Mouse (Mus musculus) left cerebral cortex, postnatal 4 days (tissue): ENCODE results near the gene Cinp. TPM values are rescaled to one million over a fixed set of nuclear protein-coding genes. Genes with fewer than 3 reads are reported as not detected.

ENCODE experiments used
- DNase-seq: peaks from one replicate; pipeline ENCODE4 v3.0.0-alpha.2; 2022
- intact Hi-C: fragments of 180-260 bp; cut with DNase I; formaldehyde crosslinking; loops from one replicate; pipeline ENCODE4 v1.15.1; 2025
- total RNA-seq, 2 experiments: library from RNA; stranded (reverse); gene quantifications; 2 replicates each; pipeline ENCODE4 v1.2.3; 2021

The Cinp gene
- total RNA-seq, 2 experiments from 2014 or later = 64.9 to 65.8 TPM

DNA sequence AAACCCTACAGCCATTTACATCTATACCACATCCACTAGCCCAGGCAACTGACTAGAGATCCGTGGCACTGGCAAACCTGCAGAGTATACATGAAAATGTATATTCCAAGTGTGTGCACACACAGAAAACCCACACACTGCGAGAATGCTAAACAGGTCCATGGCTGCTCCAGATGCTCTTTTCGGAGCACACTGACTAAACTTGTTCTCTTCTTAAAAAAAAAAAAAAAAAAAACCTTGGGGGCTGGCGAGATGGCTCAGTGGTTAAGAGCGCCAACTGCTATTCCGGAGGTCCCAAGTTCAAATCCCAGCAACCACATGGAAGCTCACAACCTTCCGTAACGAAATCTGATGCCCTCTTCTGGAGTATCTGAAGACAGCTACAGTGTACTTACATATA is 51.1 kb downstream of the Cinp start:
- intact Hi-C loops = no loop called here
- DNase-seq = no peak

DNA sequence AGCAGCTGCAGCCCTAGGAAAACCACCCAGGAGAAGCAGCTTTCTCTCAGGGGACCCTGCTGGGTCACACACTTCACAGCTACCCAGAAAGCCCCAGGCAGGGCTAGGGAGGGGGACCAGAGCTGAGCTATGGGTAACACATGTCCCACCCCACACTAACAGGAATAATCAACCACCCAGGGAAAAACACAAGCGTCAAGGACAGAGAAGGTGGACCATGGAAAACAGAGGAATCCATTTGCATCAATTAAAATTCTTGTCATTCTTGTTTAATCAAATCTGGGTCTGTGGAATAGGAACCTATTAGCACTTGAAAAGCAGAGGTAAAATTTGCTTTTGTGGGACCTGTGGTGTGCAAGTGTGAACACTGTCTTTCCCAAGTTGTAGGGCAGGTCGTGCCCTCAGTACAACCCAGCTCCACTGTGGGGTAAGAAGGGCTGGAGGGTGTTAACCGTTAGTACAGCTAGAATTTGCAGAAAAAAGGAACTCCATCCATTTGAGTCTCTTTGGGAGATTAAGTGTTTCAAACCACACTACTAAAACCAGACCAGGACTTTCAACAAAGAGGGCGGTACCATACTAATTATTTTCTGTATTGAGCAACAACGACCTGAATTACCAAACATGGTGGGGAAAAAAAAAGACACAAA is 51.6 kb downstream of the Cinp start:
- DNase-seq = no peak
- intact Hi-C loops = no loop called here

GRCm38 (mm10) chr12:110836729-110837128 is 52.2 kb downstream of the Cinp start:
- no peak for DNase-seq
- intact Hi-C loops = no loop called here

GRCm38 (mm10) chr12:110835182-110835581 is 53.8 kb downstream of the Cinp start:
- intact Hi-C loops = no loop called here
- no peak for DNase-seq

DNA sequence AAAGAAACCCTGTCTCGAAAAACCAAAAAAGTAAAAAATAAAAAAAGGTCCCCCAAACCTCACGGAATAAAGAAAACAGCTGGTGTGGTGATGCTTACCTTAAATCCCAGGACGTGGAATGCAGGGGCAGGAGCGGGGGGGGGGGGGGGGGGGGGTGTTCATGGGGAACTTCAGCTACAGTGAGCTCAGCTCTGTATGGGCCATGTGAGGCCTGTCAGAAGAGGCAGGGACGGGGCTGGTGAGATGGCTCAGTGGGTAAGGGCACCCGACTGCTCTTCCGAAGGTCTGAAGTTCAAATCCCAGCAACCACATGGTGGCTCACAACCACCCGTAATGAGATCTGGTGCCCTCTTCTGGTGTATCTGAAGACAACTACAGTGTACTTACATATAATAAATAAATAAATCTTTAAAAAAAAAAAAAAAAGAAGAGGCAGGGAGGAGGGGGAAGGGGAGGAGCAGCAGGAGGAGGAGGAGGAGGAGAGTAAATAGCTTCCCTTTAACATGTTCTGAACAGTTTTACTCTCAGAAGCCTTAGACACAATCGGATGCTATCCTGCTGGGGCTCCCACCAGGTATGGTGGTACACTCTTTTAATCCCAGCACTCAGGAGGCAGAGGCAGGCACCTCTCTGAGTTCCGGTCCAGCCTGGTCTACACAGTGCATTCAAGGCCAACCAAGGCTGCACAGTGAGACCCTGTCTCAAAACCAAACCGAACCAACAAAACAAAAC is 58.5 kb downstream of the Cinp start:
- no peak for DNase-seq
- intact Hi-C loops = no loop called here

DNA sequence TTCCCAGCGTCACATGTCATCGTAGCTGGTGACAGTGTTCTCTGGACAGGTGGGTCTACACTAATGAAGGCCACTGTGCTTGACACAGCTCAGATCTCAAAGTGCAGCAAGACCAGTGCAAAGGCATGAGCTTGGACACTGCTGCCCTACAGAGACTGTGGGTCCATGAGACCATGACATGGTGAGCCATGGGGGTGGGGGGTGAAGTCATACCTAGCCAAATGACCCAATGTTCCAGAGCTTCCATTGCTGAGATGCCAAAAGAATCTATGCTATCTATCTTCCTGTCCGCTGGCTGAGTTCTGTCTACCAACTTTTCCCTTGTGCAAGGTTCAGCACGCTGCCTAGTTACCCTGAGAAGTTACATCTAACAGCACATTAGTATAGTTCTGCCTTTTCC is 60.0 kb downstream of the Cinp start:
- no peak for DNase-seq
- intact Hi-C loops = no loop called here

Other genes starting within 250 kb of the Cinp start
- gene 1700001K19Rik, start 206.5 kb downstream of the Cinp start, total RNA-seq = not detected
- gene Hsp90aa1, start 186.4 kb downstream of the Cinp start, total RNA-seq = 100 to 1,000 TPM; 862 to 917 TPM
- gene Wdr20, start 151.2 kb downstream of the Cinp start, total RNA-seq = 10 to 100 TPM; 37.8 to 46.8 TPM
- 10 to 100 TPM; 13.2 to 16.5 TPM for gene Mok, start 48.2 kb downstream of the Cinp start, total RNA-seq
- gene Zfp839, start 38.9 kb downstream of the Cinp start, total RNA-seq = 1 to 10 TPM; 7.5 to 9.2 TPM
- gene Tecpr2, start 119 bp upstream of the Cinp start, total RNA-seq = 10 to 100 TPM; 29.8 to 30.7 TPM
- 1 to 10 TPM; 4.0 to 4.2 TPM for gene Ankrd9, start 89.9 kb upstream of the Cinp start, total RNA-seq
- 10 to 100 TPM; 21.9 to 24.7 TPM for gene Rcor1, start 150.2 kb upstream of the Cinp start, total RNA-seq